Mouse (Mus musculus) midbrain, embryonic 10.5 days (tissue): ENCODE results near the gene Ercc4. TPM values are rescaled to one million over a fixed set of nuclear protein-coding genes. Genes with fewer than 3 reads are reported as not detected.
A peak's percentile ranks its signal among the peaks of the same experiment; 100 is the strongest.

Experiments used
- DNase-seq: peaks from one replicate; pipeline ENCODE4 v3.0.0-alpha.2; 2017; ENCODE audit warnings: low spot score
- H3K27ac ChIP-seq: fragments of 300-500 bp; sonication (generic); replicated peaks from 2 replicates; pipeline ENCODE4 v1.5.1; 2016; ENCODE audit warnings: mild to moderate bottlenecking
- H3K27me3 ChIP-seq: fragments of 300-500 bp; sonication (generic); 2 replicates; pipeline ENCODE4 v1.6.1; 2016; ENCODE audit warnings: low read depth, mild to moderate bottlenecking; ENCODE audit not compliant: poor library complexity, severe bottlenecking
- H3K36me3 ChIP-seq: fragments of 300-500 bp; sonication (generic); 2 replicates; pipeline ENCODE4 v1.6.1; 2016; ENCODE audit warnings: mild to moderate bottlenecking, moderate library complexity
- H3K4me1 ChIP-seq: fragments of 300-500 bp; sonication (generic); 2 replicates; pipeline ENCODE4 v1.6.1; 2016
- H3K4me3 ChIP-seq: fragments of 300-500 bp; sonication (generic); 2 replicates; pipeline ENCODE4 v1.5.1; 2016; ENCODE audit warnings: mild to moderate bottlenecking, moderate library complexity
- H3K9me3 ChIP-seq: fragments of 300-500 bp; sonication (generic); replicated peaks from 2 replicates; pipeline ENCODE4 v1.6.1; 2016; ENCODE audit warnings: mild to moderate bottlenecking
- WGBS: fragments of 180-500 bp; shearing (Covaris S2); methylation state at CpG from one replicate; pipeline ENCODE4 v1.1.7; 2016; 5-methylcytosine and 5-hydroxymethylcytosine counted together
- polyA plus RNA-seq: library from polyadenylated mRNA; unstranded; fragments of >200 nt; fragmentation: Nextera tagmentation; extraction: Ambion mirVana; gene quantifications from 2 replicates; pipeline ENCODE4 v1.2.1, GENCODE M21; 2016

The Ercc4 gene
- polyA plus RNA-seq, 1 experiment from 2014 or later, result 13.9 TPM

- Histone ChIP-seq H3K27ac (0 out of 2 replicates have a peak overlapping the region, but pooled peaks have one; percentile 19), H3K9me3 (peaks cover 6% of the 10 kb centered on the region; the same call in 1 of the 2 replicates), H3K36me3 (no peaks in the 10 kb centered on the region), H3K4me1 (peaks cover 8% of the 10 kb centered on the region), H3K27me3 (no peaks in the 10 kb centered on the region), H3K4me3 (no peak overlapping the region)
- DNase-seq, result no peak
- whole genome bisulfite sequencing, result 51% methylated on average over 12 of the region's 12 CpGs
Observed at GRCm38 (mm10) chr16:13189430-13190107, 80.1 kb downstream of the Ercc4 start.

- H3K4me3 ChIP-seq, result no peak overlapping the region
- peaks cover 8% of the 10 kb centered on the region for H3K4me1 ChIP-seq
- H3K36me3 ChIP-seq, result no peaks in the 10 kb centered on the region
- H3K27me3 ChIP-seq, result no peaks in the 10 kb centered on the region
- peaks cover 3% of the 10 kb centered on the region; the same call in 1 of the 2 replicates for H3K9me3 ChIP-seq
- DNase-seq, result no peak
- 87% methylated on average over 5 of the region's 5 CpGs for WGBS
- no peak overlapping the region for H3K27ac ChIP-seq
Observed at GRCm38 (mm10) chr16:13190471-13190870, 81.0 kb downstream of the Ercc4 start.

- no peak for DNase-seq
- H3K36me3 ChIP-seq, result no peaks in the 10 kb centered on the region
- no peak overlapping the region for H3K4me3 ChIP-seq
- 82% methylated on average over 4 of the region's 4 CpGs for WGBS
- H3K27ac ChIP-seq, result no peak overlapping the region
- H3K4me1 ChIP-seq, result peaks cover 8% of the 10 kb centered on the region
- H3K9me3 ChIP-seq, result no peaks in the 10 kb centered on the region; the same call in 1 of the 2 replicates
- H3K27me3 ChIP-seq, result no peaks in the 10 kb centered on the region
Observed at GRCm38 (mm10) chr16:13191166-13191565, 81.7 kb downstream of the Ercc4 start.

GRCm38 (mm10) chr16:13193663-13194071, 84.2 kb downstream of the Ercc4 start:
- H3K36me3 ChIP-seq, result no peaks in the 10 kb centered on the region
- no peaks in the 10 kb centered on the region for H3K27me3 ChIP-seq
- WGBS, result 79% methylated on average over 4 of the region's 4 CpGs
- H3K4me1 ChIP-seq, result peaks cover 22% of the 10 kb centered on the region
- no peak overlapping the region for H3K4me3 ChIP-seq
- DNase-seq, result no peak
- H3K27ac ChIP-seq, result no peak overlapping the region
- no peaks in the 10 kb centered on the region for H3K9me3 ChIP-seq

- no peaks in the 10 kb centered on the region for H3K36me3 ChIP-seq
- H3K9me3 ChIP-seq, result no peaks in the 10 kb centered on the region
- no peak for DNase-seq
- WGBS, result 87% methylated on average over 5 of the region's 5 CpGs
- no peak overlapping the region for H3K27ac ChIP-seq
- peaks cover 24% of the 10 kb centered on the region for H3K4me1 ChIP-seq
- H3K27me3 ChIP-seq, result no peaks in the 10 kb centered on the region
- H3K4me3 ChIP-seq, result no peak overlapping the region
Observed at GRCm38 (mm10) chr16:13194882-13195281, 85.4 kb downstream of the Ercc4 start.

- WGBS, result 69% methylated on average over 5 of the region's 5 CpGs
- Histone ChIP-seq H3K4me1 (peaks cover 26% of the 10 kb centered on the region), H3K27ac (no peak overlapping the region), H3K36me3 (no peaks in the 10 kb centered on the region), H3K9me3 (no peaks in the 10 kb centered on the region), H3K4me3 (no peak overlapping the region), H3K27me3 (no peaks in the 10 kb centered on the region)
- no peak for DNase-seq
Observed at GRCm38 (mm10) chr16:13196626-13197025, 87.1 kb downstream of the Ercc4 start.

- H3K27me3 ChIP-seq, result no peaks in the 10 kb centered on the region
- DNase-seq, result peak; percentile 15
- peaks cover 29% of the 10 kb centered on the region for H3K4me1 ChIP-seq
- no peaks in the 10 kb centered on the region for H3K36me3 ChIP-seq
- H3K9me3 ChIP-seq, result no peaks in the 10 kb centered on the region
- H3K4me3 ChIP-seq, result no peak overlapping the region
- WGBS, result 61% methylated on average over 5 of the region's 5 CpGs
- H3K27ac ChIP-seq, result peak overlapping the region; percentile 61
Observed at GRCm38 (mm10) chr16:13197293-13197692, 87.8 kb downstream of the Ercc4 start.

GRCm38 (mm10) chr16:13199204-13199603, 89.7 kb downstream of the Ercc4 start:
- Histone ChIP-seq H3K4me1 (peaks cover 29% of the 10 kb centered on the region), H3K9me3 (no peaks in the 10 kb centered on the region), H3K4me3 (no peak overlapping the region), H3K27ac (no peak overlapping the region), H3K27me3 (no peaks in the 10 kb centered on the region), H3K36me3 (no peaks in the 10 kb centered on the region)
- 37% methylated on average over 2 of the region's 2 CpGs for WGBS
- DNase-seq, result no peak

Other genes with a start within 250 kb of the Ercc4 start
- gene Mrtfb, start 146.8 kb downstream of the Ercc4 start, polyA plus RNA-seq, result 14.9 and 17.2 TPM in 2 replicates